9 mouse cellular contexts compared by ENCODE assay signal in genomic region chr11:89299784-89300775, GRCm38 (mm10). TPM values are rescaled to one million over a fixed set of nuclear protein-coding genes. Genes with fewer than 3 reads are reported as not detected.
DNase-seq lines count a peak whose midpoint lies in the region; ATAC-seq and TF ChIP-seq lines count a peak whose summit lies in the region.
"Had no signal": no experiment of that assay in that cellular context is flagged by ENCODE, and none has a peak within 500 bp of the region (broad histone marks: within the 10 kb centered on the region; RNA-seq: fewer than 3 reads in every experiment).

No protein-coding gene starts in this region.

- DNase-seq in kidney, postnatal 4 days = no peak
- no peak for DNase-seq in layer of hippocampus, adult 11-12 months (ENCODE audit: low spot score)
- DNase-seq in c-Kit-positive CD71-positive TER-119-positive erythroid progenitor cells, embryonic 14.5 days (ENCODE audit: low spot score) = no peak
- no peak for DNase-seq in ovary, adult 18-20 months (ENCODE audit: low spot score)

- H3K4me1 ChIP-seq in kidney, embryonic 15.5 days = peaks cover 42% of the 10 kb centered on the region
- peaks cover 30% of the 10 kb centered on the region for H3K4me1 ChIP-seq in embryonic facial prominence, embryonic 13.5 days
- no peaks in the 10 kb centered on the region for H3K4me1 ChIP-seq in intestine, postnatal 0 days (replicated peaks; ENCODE audit: control insufficient read depth, insufficient read depth, low read length)
- peaks cover 16% of the 10 kb centered on the region for H3K4me1 ChIP-seq in olfactory bulb, adult 2 months (ENCODE audit: control insufficient read depth, insufficient read depth, low read length)

- H3K4me2 ChIP-seq in kidney, embryonic 15.5 days = peak overlapping the region; percentile 76
- peak overlapping the region; percentile 91 for H3K4me2 ChIP-seq in embryonic facial prominence, embryonic 13.5 days
- peak overlapping the region; percentile 60 for H3K4me2 ChIP-seq in intestine, postnatal 0 days (replicated peaks; ENCODE audit: low read depth)

- H3K9me3 ChIP-seq in kidney, embryonic 15.5 days (replicated peaks) = no peaks in the 10 kb centered on the region
- no peaks in the 10 kb centered on the region for H3K9me3 ChIP-seq in embryonic facial prominence, embryonic 13.5 days
- no peaks in the 10 kb centered on the region for H3K9me3 ChIP-seq in intestine, postnatal 0 days (ENCODE audit: control insufficient read depth)

- peak overlapping the region; percentile 43 for H3K4me3 ChIP-seq in kidney, embryonic 15.5 days (replicated peaks)
- peak overlapping the region; percentile 73 for H3K4me3 ChIP-seq in embryonic facial prominence, embryonic 13.5 days
- 0 out of 2 replicates have a peak overlapping the region, but pooled peaks have one; percentile 3 for H3K4me3 ChIP-seq in intestine, postnatal 0 days (ENCODE audit: low read depth, low read length)
- peak overlapping the region; percentile 41 for H3K4me3 ChIP-seq in olfactory bulb, adult 2 months (ENCODE audit: insufficient read depth, low read depth, low read length)

- H3K27ac ChIP-seq in kidney, embryonic 15.5 days = no peak overlapping the region
- peak overlapping the region; percentile 53 for H3K27ac ChIP-seq in embryonic facial prominence, embryonic 13.5 days
- H3K27ac ChIP-seq in intestine, postnatal 0 days (ENCODE audit: low read depth, low read length) = no peak overlapping the region
- H3K27ac ChIP-seq in olfactory bulb, adult 2 months (ENCODE audit: insufficient read depth, low read depth, low read length) = no peak overlapping the region

- TF ChIP-seq POLR2A in olfactory bulb, adult 2 months (IDR thresholded peaks at IDR 0.05; ENCODE audit: insufficient read depth, low read depth, low read length) = no peak

- H3K27me3 ChIP-seq in kidney, embryonic 15.5 days = peaks cover 61% of the 10 kb centered on the region
- peaks cover 10% of the 10 kb centered on the region for H3K27me3 ChIP-seq in embryonic facial prominence, embryonic 13.5 days
- peaks cover 59% of the 10 kb centered on the region for H3K27me3 ChIP-seq in intestine, postnatal 0 days (replicated peaks; ENCODE audit: control insufficient read depth, insufficient read depth, low read length)

- no peak for ATAC-seq in kidney, embryonic 15.5 days (replicated peaks; ENCODE audit: low FRiP score)
- ATAC-seq in embryonic facial prominence, embryonic 13.5 days (ENCODE audit: insufficient number of reproducible peaks, insufficient read depth, low FRiP score, low TSS enrichment, low read depth) = no peak
- no peak for ATAC-seq in intestine, postnatal 0 days

- no peak overlapping the region for H3K9ac ChIP-seq in kidney, embryonic 15.5 days
- peak overlapping the region; percentile 18 for H3K9ac ChIP-seq in embryonic facial prominence, embryonic 13.5 days
- no peak overlapping the region for H3K9ac ChIP-seq in intestine, postnatal 0 days (ENCODE audit: low read depth, low read length)

- H3K36me3 ChIP-seq in kidney, embryonic 15.5 days = no peaks in the 10 kb centered on the region
- no peaks in the 10 kb centered on the region for H3K36me3 ChIP-seq in embryonic facial prominence, embryonic 13.5 days
- H3K36me3 ChIP-seq in intestine, postnatal 0 days (ENCODE audit: control insufficient read depth, insufficient read depth) = no peaks in the 10 kb centered on the region
- H3K36me3 ChIP-seq: G1E had no signal

- WGBS in kidney, embryonic 15.5 days = under 1% methylated on average over 26 of the region's 26 CpGs
- 1% methylated on average over 22 of the region's 26 CpGs for WGBS in embryonic facial prominence, embryonic 13.5 days
- WGBS in intestine, postnatal 0 days = 5% methylated on average over 22 of the region's 26 CpGs
- 3% methylated on average over 26 of the region's 26 CpGs for WGBS in olfactory bulb, adult 2 months

- TF ChIP-seq CTCF in intestine, postnatal 0 days (IDR thresholded peaks at IDR 0.05; ENCODE audit: low read depth) = no peak
- TF ChIP-seq CTCF in olfactory bulb, adult 2 months (IDR thresholded peaks at IDR 0.05; ENCODE audit: insufficient read depth, low read depth, low read length) = no peak

RNA-seq across cellular contexts. Expression of gene Nog, which starts 2.1 kb away (rescaled TPM):
- polyA plus RNA-seq in kidney, embryonic 15.5 days (2015; fragmentation: Nextera tagmentation; extraction: Ambion mirVana) = 0.82 and 1.2 TPM in 2 replicates
- 6.3 and 6.5 TPM in 2 replicates for polyA plus RNA-seq in embryonic facial prominence, embryonic 13.5 days (2015; fragmentation: Nextera tagmentation; extraction: Ambion mirVana)
- 2.9 and 3.1 TPM in 2 replicates for polyA plus RNA-seq in intestine, postnatal 0 days (2015; fragmentation: Nextera tagmentation; extraction: Ambion mirVana)
- not detected in 2 replicates for polyA plus RNA-seq in olfactory bulb, adult 2 months (2012; ENCODE audit: insufficient read depth, insufficient read length, low replicate concordance, missing spikeins)
- polyA plus RNA-seq: G1E had no signal

Comparison
In these comparisons a context has a peak if more than half of its experiments do, and no peak if none do; other contexts are left out.
1. H3K4me3 ChIP-seq: peak in every context shown above with its lines; median percentile 73 in embryonic facial prominence, embryonic 13.5 days; 43 in kidney, embryonic 15.5 days; 41 in olfactory bulb, adult 2 months; 3 in intestine, postnatal 0 days.